Mouse (Mus musculus) ES-E14 (cell line): ENCODE measurements around the gene Krt32. TPM values are rescaled to one million over a fixed set of nuclear protein-coding genes. Genes with fewer than 3 reads are reported as not detected.

ENCODE experiments used
- DNase-seq: peaks from one replicate; pipeline ENCODE4 v3.0.0-alpha.2; 2013; ENCODE audit warnings: low read depth, low spot score
- H3K27ac ChIP-seq: 2 replicates; pipeline ENCODE4 v1.5.1; 2012; ENCODE audit warnings: low read depth, mild to moderate bottlenecking, low read length, moderate library complexity, mixed read lengths; ENCODE audit not compliant: poor library complexity, insufficient read depth, severe bottlenecking
- H3K36me3 ChIP-seq: 2 replicates; pipeline ENCODE4 v1.6.1; 2012; ENCODE audit warnings: mild to moderate bottlenecking, low read length, moderate library complexity, mixed read lengths; ENCODE audit not compliant: control insufficient read depth, poor library complexity, insufficient read depth, severe bottlenecking
- H3K4me1 ChIP-seq, 2 experiments: fragments of 150-350 bp in 1 of 2; sonication (generic) in 1 of 2; 2 replicates each; pipeline ENCODE4 v1.6.1; 2012; ENCODE audit warnings: low read length in 2 of 2, mild to moderate bottlenecking in 1 of 2, mixed read lengths in 1 of 2; ENCODE audit not compliant: control insufficient read depth in 2 of 2, insufficient read depth in 2 of 2, poor library complexity in 1 of 2
- H3K4me3 ChIP-seq, 2 experiments: fragments of 150-350 bp in 1 of 2; sonication (generic) in 1 of 2; 2 replicates each; pipeline ENCODE4 v1.5.1; 2012; ENCODE audit warnings: low read length in 2 of 2, low read depth in 1 of 2, mild to moderate bottlenecking in 1 of 2, mixed read lengths in 1 of 2; ENCODE audit not compliant: insufficient read depth in 1 of 2, poor library complexity in 1 of 2, severe bottlenecking in 1 of 2
- H3K9ac ChIP-seq: 2 replicates; pipeline ENCODE4 v1.6.1; 2012; ENCODE audit warnings: low read depth, mild to moderate bottlenecking, low read length, mixed read lengths; ENCODE audit not compliant: poor library complexity, insufficient read depth, severe bottlenecking
- H3K9me3 ChIP-seq: fragments of 150-350 bp; sonication (generic); 2 replicates; pipeline ENCODE4 v1.6.1; 2012; ENCODE audit warnings: low read depth, mild to moderate bottlenecking, low read length; ENCODE audit not compliant: control insufficient read depth, insufficient read depth
- CHD2 ChIP-seq: IDR thresholded peaks from 2 replicates; pipeline ENCODE4 v1.6.1; 2014; ENCODE audit warnings: mild to moderate bottlenecking, low read depth, low read length, inconsistent platforms
- HCFC1 ChIP-seq: IDR thresholded peaks from 2 replicates; pipeline ENCODE4 v1.6.1; 2012; ENCODE audit warnings: low read length, inconsistent platforms, borderline replicate concordance; ENCODE audit not compliant: insufficient read depth
- MAFK ChIP-seq: IDR thresholded peaks from 2 replicates; pipeline ENCODE4 v1.6.1; 2014; ENCODE audit warnings: mild to moderate bottlenecking, low read depth, low read length, inconsistent platforms; ENCODE audit not compliant: insufficient read depth
- ZC3H11A ChIP-seq: IDR thresholded peaks from 2 replicates; pipeline ENCODE4 v1.6.1; 2012; ENCODE audit warnings: low read depth, mild to moderate bottlenecking, inconsistent platforms, low read length, borderline replicate concordance
- ZNF384 ChIP-seq: IDR thresholded peaks from 2 replicates; pipeline ENCODE4 v1.6.1; 2012; ENCODE audit warnings: low read depth, low read length, inconsistent platforms
- in situ Hi-C, 2 experiments: fragments of 600-800 bp; cut with MboI; formaldehyde crosslinking; loops; one replicate each; pipeline ENCODE4 v1.15.1; 2025; ENCODE audit warnings: low sequenced_read_pairs in 2 of 2, inconsistent platforms in 1 of 2; ENCODE audit not compliant: unreplicated experiment in 2 of 2
- total RNA-seq: library from RNA; depleted of rRNA; stranded (reverse); fragments of 300-350 nt; gene quantifications from 2 replicates; pipeline ENCODE4 v1.2.3, GENCODE M21; 2012

The Krt32 gene
- total RNA-seq, 1 experiment = not detected

- TF ChIP-seq ZC3H11A (no peak), CHD2 (no peak), HCFC1 (no peak), ZNF384 (no peak), MAFK (no peak)
- H3K36me3 ChIP-seq = no peaks in the 10 kb centered on the region
- no peak for DNase-seq
- no peak within 1 kb of the TSS for H3K9ac ChIP-seq
- no peak within 1 kb of the TSS for H3K27ac ChIP-seq
- no peak within 1 kb of the TSS for H3K4me3 ChIP-seq
- H3K9me3 ChIP-seq = no peaks in the 10 kb centered on the region
- no peaks in the 10 kb centered on the region for H3K4me1 ChIP-seq
- in situ Hi-C loops = no loop called here
Observed at GRCm38 (mm10) chr11:100121466-100121865, 33.4 kb upstream of the Krt32 start, which contains the start of gene Krt13. Krt13 (minus strand) TSS chr11:100121566.

GRCm38 (mm10) chr11:100120331-100120730 is 32.3 kb upstream of the Krt32 start:
- no peak for DNase-seq
- TF ChIP-seq ZC3H11A (no peak), HCFC1 (no peak), ZNF384 (no peak), CHD2 (no peak), MAFK (no peak)
- no peak overlapping the region for H3K9ac ChIP-seq
- H3K27ac ChIP-seq = no peak overlapping the region
- H3K4me1 ChIP-seq = no peaks in the 10 kb centered on the region
- H3K36me3 ChIP-seq = no peaks in the 10 kb centered on the region
- in situ Hi-C loops = no loop called here
- H3K9me3 ChIP-seq = no peaks in the 10 kb centered on the region
- H3K4me3 ChIP-seq = no peak overlapping the region

GRCm38 (mm10) chr11:100113742-100114029 is 25.7 kb upstream of the Krt32 start:
- Histone ChIP-seq H3K4me3 (no peak overlapping the region), H3K4me1 (no peaks in the 10 kb centered on the region), H3K27ac (no peak overlapping the region), H3K9ac (no peak overlapping the region), H3K36me3 (no peaks in the 10 kb centered on the region), H3K9me3 (no peaks in the 10 kb centered on the region)
- in situ Hi-C loops = no loop called here
- TF ChIP-seq ZNF384 (no peak), ZC3H11A (no peak), MAFK (no peak), CHD2 (no peak), HCFC1 (no peak)
- DNase-seq = no peak

DNA sequence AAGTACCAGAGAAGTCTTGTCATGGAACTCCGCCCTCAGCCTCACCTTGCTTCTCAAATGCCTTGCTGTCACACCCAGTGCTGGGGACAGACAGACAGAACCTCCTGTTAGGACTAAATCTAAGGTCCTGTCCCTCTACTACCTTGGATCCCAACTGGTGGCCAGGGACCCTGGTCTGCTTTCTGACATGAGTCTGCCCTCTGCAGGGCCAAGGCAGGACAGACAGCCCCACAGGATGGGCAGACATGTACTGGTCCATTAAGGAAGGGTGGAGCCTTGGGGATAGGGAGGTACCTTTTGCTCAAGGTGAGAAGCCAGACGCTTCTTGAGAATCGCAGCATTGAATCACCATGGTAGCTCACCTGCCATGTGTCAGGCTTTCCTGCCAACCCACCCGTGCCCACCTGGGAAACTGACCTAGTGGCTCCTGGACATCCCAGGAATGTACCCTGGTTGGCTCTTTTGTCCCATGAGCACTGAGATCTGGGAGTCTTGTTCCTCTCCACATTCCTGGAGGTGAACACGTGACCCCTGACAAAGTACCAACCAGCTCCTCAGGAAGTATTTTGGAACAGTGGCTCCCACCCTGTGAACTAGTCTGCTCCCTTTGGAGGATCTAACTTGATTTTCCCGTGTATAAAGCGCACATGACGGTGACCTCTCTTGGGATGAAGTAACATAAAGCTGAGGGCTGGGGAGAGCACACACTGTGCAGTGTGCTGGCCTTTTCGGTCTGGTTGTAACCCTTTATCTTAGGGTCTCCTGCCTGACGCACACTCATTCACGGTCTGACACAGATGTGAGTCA is 25.1 kb upstream of the Krt32 start:
- Histone ChIP-seq H3K9me3 (no peaks in the 10 kb centered on the region), H3K9ac (no peak overlapping the region), H3K36me3 (no peaks in the 10 kb centered on the region), H3K4me3 (no peak overlapping the region), H3K27ac (no peak overlapping the region), H3K4me1 (no peaks in the 10 kb centered on the region)
- TF ChIP-seq MAFK = no peak
- no peak for TF ChIP-seq HCFC1
- TF ChIP-seq ZC3H11A = no peak
- no peak for TF ChIP-seq CHD2
- TF ChIP-seq ZNF384 = no peak
- in situ Hi-C loops = no loop called here
- DNase-seq = no peak
